Mouse (Mus musculus) embryonic facial prominence, embryonic 14.5 days (tissue): ENCODE measurements around the gene Tead3. TPM values are rescaled to one million over a fixed set of nuclear protein-coding genes. Genes with fewer than 3 reads are reported as not detected.

Experiments
- ATAC-seq: fragments of 200-750 bp; cut with Nextera tagmentation; 2 replicates; pipeline ENCODE4 v1.8.0; 2017; ENCODE audit warnings: low read depth, moderate number of reproducible peaks, moderate TSS enrichment
- DNase-seq: peaks from one replicate; pipeline ENCODE4 v3.0.0-alpha.2; 2015; ENCODE audit warnings: low spot score
- H3K27ac ChIP-seq: fragments of 300-500 bp; sonication (generic); replicated peaks from 2 replicates; pipeline ENCODE4 v1.5.1; 2014; ENCODE audit warnings: low read depth, mild to moderate bottlenecking, low read length, moderate library complexity
- H3K27me3 ChIP-seq: fragments of 300-500 bp; sonication (generic); replicated peaks from 2 replicates; pipeline ENCODE4 v1.6.1; 2014; ENCODE audit warnings: low read length; ENCODE audit not compliant: control insufficient read depth, insufficient read depth
- H3K36me3 ChIP-seq: fragments of 300-500 bp; sonication (generic); 2 replicates; pipeline ENCODE4 v1.6.1; 2014; ENCODE audit warnings: low read length, mixed read lengths; ENCODE audit not compliant: control insufficient read depth, insufficient read depth
- H3K4me1 ChIP-seq: fragments of 300-500 bp; sonication (generic); 2 replicates; pipeline ENCODE4 v1.6.1; 2014; ENCODE audit warnings: antibody characterized with exemption, low read length; ENCODE audit not compliant: control insufficient read depth, insufficient read depth
- H3K4me2 ChIP-seq: fragments of 300-500 bp; sonication (generic); 2 replicates; pipeline ENCODE4 v1.6.1; 2014; ENCODE audit warnings: low read depth, mild to moderate bottlenecking, low read length, moderate library complexity, mixed read lengths
- H3K4me3 ChIP-seq: fragments of 300-500 bp; sonication (generic); 2 replicates; pipeline ENCODE4 v1.5.1; 2014; ENCODE audit warnings: low read depth, mild to moderate bottlenecking, low read length
- H3K9ac ChIP-seq: fragments of 300-500 bp; sonication (generic); 2 replicates; pipeline ENCODE4 v1.6.1; 2014; ENCODE audit warnings: low read depth, mild to moderate bottlenecking, low read length, moderate library complexity, mixed read lengths
- H3K9me3 ChIP-seq: fragments of 300-500 bp; sonication (generic); 2 replicates; pipeline ENCODE4 v1.6.1; 2016; ENCODE audit warnings: low read length; ENCODE audit not compliant: control insufficient read depth
- WGBS: fragments of 180-500 bp; shearing (Covaris S2); extraction: QIAGEN DNeasy Blood & Tissue Kit; methylation state at CpG from one replicate; pipeline ENCODE4 v1.1.7; 2014; 5-methylcytosine and 5-hydroxymethylcytosine counted together
- polyA plus RNA-seq: library from polyadenylated mRNA; unstranded; fragments of >200 nt; fragmentation: Nextera tagmentation; extraction: Ambion mirVana; gene quantifications from 2 replicates; pipeline ENCODE4 v1.2.1, GENCODE M21; 2014

Gene Tead3
- polyA plus RNA-seq, 1 experiment from 2014 or later: 11.3 TPM

GRCm38 (mm10) chr17:28323786-28324185, 26.8 kb downstream of the Tead3 start:
- Histone ChIP-seq H3K36me3 (peaks cover 53% of the 10 kb centered on the region), H3K27me3 (no peaks in the 10 kb centered on the region), H3K4me3 (no peak overlapping the region), H3K9ac (no peak overlapping the region), H3K4me2 (no peak overlapping the region), H3K9me3 (no peaks in the 10 kb centered on the region), H3K27ac (no peak overlapping the region), H3K4me1 (peaks cover 8% of the 10 kb centered on the region)
- no peak for ATAC-seq
- 88% methylated on average over 8 of the region's 8 CpGs for WGBS
- DNase-seq: no peak

- WGBS: 97% methylated on average over 4 of the region's 4 CpGs
- Histone ChIP-seq H3K27ac (no peak overlapping the region), H3K4me3 (no peak overlapping the region), H3K27me3 (no peaks in the 10 kb centered on the region), H3K4me2 (no peak overlapping the region), H3K9me3 (no peaks in the 10 kb centered on the region), H3K36me3 (peaks cover 73% of the 10 kb centered on the region), H3K4me1 (no peaks in the 10 kb centered on the region), H3K9ac (no peak overlapping the region)
- ATAC-seq (no peak), DNase-seq (no peak)
Measured at GRCm38 (mm10) chr17:28321700-28322099, 28.9 kb downstream of the Tead3 start.

GRCm38 (mm10) chr17:28317725-28318124, 32.9 kb downstream of the Tead3 start:
- H3K4me2 ChIP-seq: no peak overlapping the region
- H3K9ac ChIP-seq: no peak overlapping the region
- H3K4me1 ChIP-seq: peaks cover 6% of the 10 kb centered on the region
- H3K27me3 ChIP-seq: no peaks in the 10 kb centered on the region
- peaks cover 61% of the 10 kb centered on the region for H3K36me3 ChIP-seq
- no peak overlapping the region for H3K4me3 ChIP-seq
- ATAC-seq: no peak
- no peak for DNase-seq
- H3K9me3 ChIP-seq: no peaks in the 10 kb centered on the region
- 80% methylated on average over 9 of the region's 9 CpGs for WGBS
- H3K27ac ChIP-seq: no peak overlapping the region

- Histone ChIP-seq H3K9ac (no peak overlapping the region), H3K4me3 (no peak overlapping the region), H3K36me3 (peaks cover 56% of the 10 kb centered on the region), H3K4me2 (no peak overlapping the region), H3K9me3 (no peaks in the 10 kb centered on the region), H3K4me1 (peaks cover 6% of the 10 kb centered on the region), H3K27ac (no peak overlapping the region), H3K27me3 (no peaks in the 10 kb centered on the region)
- WGBS: 72% methylated on average over 8 of the region's 8 CpGs
- ATAC-seq: no peak
- DNase-seq: no peak
Measured at GRCm38 (mm10) chr17:28317091-28317490, 33.5 kb downstream of the Tead3 start.

GRCm38 (mm10) chr17:28316476-28316875, 34.1 kb downstream of the Tead3 start:
- Histone ChIP-seq H3K27ac (no peak overlapping the region), H3K9me3 (no peaks in the 10 kb centered on the region), H3K9ac (no peak overlapping the region), H3K27me3 (no peaks in the 10 kb centered on the region), H3K4me3 (no peak overlapping the region), H3K4me2 (no peak overlapping the region), H3K4me1 (peaks cover 6% of the 10 kb centered on the region), H3K36me3 (peaks cover 51% of the 10 kb centered on the region)
- DNase-seq: no peak
- ATAC-seq: no peak
- 91% methylated on average over 9 of the region's 9 CpGs for WGBS

GRCm38 (mm10) chr17:28315611-28316160, 34.9 kb downstream of the Tead3 start:
- Histone ChIP-seq H3K27ac (no peak overlapping the region), H3K9ac (peak overlapping the region; percentile 21; the same call in 1 of the 2 replicates), H3K27me3 (no peaks in the 10 kb centered on the region), H3K4me2 (no peak overlapping the region), H3K9me3 (no peaks in the 10 kb centered on the region), H3K4me1 (peaks cover 6% of the 10 kb centered on the region), H3K4me3 (no peak overlapping the region), H3K36me3 (peaks cover 43% of the 10 kb centered on the region)
- WGBS: 60% methylated on average over 20 of the region's 20 CpGs
- no peak for DNase-seq
- no peak for ATAC-seq

- peaks cover 6% of the 10 kb centered on the region for H3K4me1 ChIP-seq
- peaks cover 30% of the 10 kb centered on the region for H3K36me3 ChIP-seq
- 2% methylated on average over 11 of the region's 11 CpGs for WGBS
- H3K27me3 ChIP-seq: no peaks in the 10 kb centered on the region
- H3K9ac ChIP-seq: peak overlapping the region; percentile 92
- ATAC-seq: peak; percentile 13
- no peaks in the 10 kb centered on the region for H3K9me3 ChIP-seq
- H3K4me2 ChIP-seq: peak overlapping the region; percentile 75
- H3K4me3 ChIP-seq: peak overlapping the region; percentile 87
- peak overlapping the region; percentile 94 for H3K27ac ChIP-seq
- DNase-seq: peak; percentile 63
Measured at GRCm38 (mm10) chr17:28313880-28314225, 36.8 kb downstream of the Tead3 start.

- peaks cover 10% of the 10 kb centered on the region for H3K4me1 ChIP-seq
- DNase-seq (peak; percentile 100), ATAC-seq (peak; percentile 98)
- under 1% methylated on average over 52 of the region's 69 CpGs for WGBS
- peaks cover 25% of the 10 kb centered on the region for H3K36me3 ChIP-seq
- peak within 1 kb of the TSS; percentile 94 for H3K27ac ChIP-seq
- no peaks in the 10 kb centered on the region for H3K27me3 ChIP-seq
- H3K4me2 ChIP-seq: peak within 1 kb of the TSS; percentile 75
- no peaks in the 10 kb centered on the region for H3K9me3 ChIP-seq
- H3K9ac ChIP-seq: peak within 1 kb of the TSS; percentile 92
- peak within 1 kb of the TSS; percentile 87 for H3K4me3 ChIP-seq
Measured at GRCm38 (mm10) chr17:28313212-28313879, 37.3 kb downstream of the Tead3 start, which contains the start of gene Fance. Fance (plus strand) TSS chr17:28313519.
